Comparison of ENCODE assay signal across 8 mouse cellular contexts in genomic region chr4:140906076-140906826, GRCm38 (mm10). TPM values are rescaled to one million over a fixed set of nuclear protein-coding genes. Genes with fewer than 3 reads are reported as not detected.
DNase-seq lines count a peak whose midpoint lies in the region; ATAC-seq lines count a peak whose summit lies in the region.

TSS of gene Padi2 (plus strand) at chr4:140906344.

- peak; percentile 92 for ATAC-seq in forebrain, embryonic 14.5 days
- ATAC-seq in liver, embryonic 16.5 days (ENCODE audit: low read depth): peak; percentile 66
- ATAC-seq in neural tube, embryonic 11.5 days (ENCODE audit: insufficient read depth, low FRiP score, low TSS enrichment): peak; percentile 74
- ATAC-seq in stomach, embryonic 15.5 days (ENCODE audit: insufficient read depth, low FRiP score, low read depth): peak; percentile 49

- no peak within 1 kb of the TSS; the same call in 1 of the 2 replicates for H3K9ac ChIP-seq in forebrain, embryonic 14.5 days (ENCODE audit: low read length)
- peak within 1 kb of the TSS; percentile 38; the same call in 1 of the 2 replicates for H3K9ac ChIP-seq in liver, embryonic 16.5 days (ENCODE audit: low read depth, low read length)
- peak within 1 kb of the TSS; percentile 35; the same call in 1 of the 2 replicates for H3K9ac ChIP-seq in neural tube, embryonic 11.5 days (ENCODE audit: low read length)
- no peak within 1 kb of the TSS for H3K9ac ChIP-seq in stomach, embryonic 15.5 days

- peak within 1 kb of the TSS; percentile 64 for H3K4me2 ChIP-seq in forebrain, embryonic 14.5 days (ENCODE audit: low read length)
- peak within 1 kb of the TSS; percentile 73 for H3K4me2 ChIP-seq in liver, embryonic 16.5 days (ENCODE audit: low read depth, low read length)
- peak within 1 kb of the TSS; percentile 70 for H3K4me2 ChIP-seq in neural tube, embryonic 11.5 days (ENCODE audit: low read depth)
- H3K4me2 ChIP-seq in stomach, embryonic 15.5 days: peak within 1 kb of the TSS; percentile 73

- intact Hi-C loops in heart, postnatal 10 days (cut with DNase I): no loop called here

- DNase-seq in CD8-positive naive resting alpha-beta T cell, adult 2 months (ENCODE audit: low read depth in 2 of 2, low spot score in 2 of 2): peak; percentile 71 to 82
- peak; percentile 73 for DNase-seq in c-Kit-positive CD71-negative TER-119-negative erythroid progenitor cells, embryonic 14.5 days (ENCODE audit: low read depth)
- peak; percentile 92 for DNase-seq in forebrain, embryonic 14.5 days (ENCODE audit: low spot score)
- peak; percentile 61 to 73 for DNase-seq in heart, postnatal 10 days
- DNase-seq in kidney, postnatal 4 days: peak; percentile 89 to 92
- DNase-seq in neural tube, embryonic 11.5 days (ENCODE audit: low spot score): peak; percentile 90

- peak within 1 kb of the TSS; percentile 29 for H3K4me3 ChIP-seq in forebrain, embryonic 14.5 days (ENCODE audit: low read depth, low read length)
- H3K4me3 ChIP-seq in liver, embryonic 16.5 days (ENCODE audit: low read depth, low read length): peak within 1 kb of the TSS; percentile 55
- H3K4me3 ChIP-seq in neural tube, embryonic 11.5 days (ENCODE audit: low read depth, low read length): peak within 1 kb of the TSS; percentile 28
- H3K4me3 ChIP-seq in stomach, embryonic 15.5 days (replicated peaks): peak within 1 kb of the TSS; percentile 39

- no peaks in the 10 kb centered on the region for H3K36me3 ChIP-seq in forebrain, embryonic 14.5 days (ENCODE audit: control insufficient read depth, insufficient read depth, low read length)
- H3K36me3 ChIP-seq in liver, embryonic 16.5 days (ENCODE audit: control insufficient read depth, insufficient read depth): no peaks in the 10 kb centered on the region
- H3K36me3 ChIP-seq in neural tube, embryonic 11.5 days (ENCODE audit: control insufficient read depth, insufficient read depth, low read length): no peaks in the 10 kb centered on the region
- H3K36me3 ChIP-seq in stomach, embryonic 15.5 days: no peaks in the 10 kb centered on the region

- H3K27me3 ChIP-seq in forebrain, embryonic 14.5 days (replicated peaks; ENCODE audit: control insufficient read depth, insufficient read depth, low read length): peaks cover 18% of the 10 kb centered on the region; the same call in 1 of the 2 replicates
- H3K27me3 ChIP-seq in liver, embryonic 16.5 days (ENCODE audit: control insufficient read depth, insufficient read depth, low read depth, low read length): peaks cover 40% of the 10 kb centered on the region
- peaks cover 10% of the 10 kb centered on the region for H3K27me3 ChIP-seq in neural tube, embryonic 11.5 days (ENCODE audit: control insufficient read depth, insufficient read depth, low read length)
- H3K27me3 ChIP-seq in stomach, embryonic 15.5 days (replicated peaks): peaks cover 18% of the 10 kb centered on the region

- 0 out of 2 replicates have a peak, but pooled peaks cover 2% of the 10 kb centered on the region for H3K4me1 ChIP-seq in forebrain, embryonic 14.5 days (ENCODE audit: control insufficient read depth, insufficient read depth, low read length)
- peaks cover 20% of the 10 kb centered on the region for H3K4me1 ChIP-seq in liver, embryonic 16.5 days (ENCODE audit: control insufficient read depth, low read depth, low read length)
- no peaks in the 10 kb centered on the region for H3K4me1 ChIP-seq in neural tube, embryonic 11.5 days (ENCODE audit: control insufficient read depth, insufficient read depth, low read length)
- H3K4me1 ChIP-seq in stomach, embryonic 15.5 days: peaks cover 19% of the 10 kb centered on the region

- H3K9me3 ChIP-seq in forebrain, embryonic 14.5 days (replicated peaks; ENCODE audit: control insufficient read depth, low read length): no peaks in the 10 kb centered on the region
- H3K9me3 ChIP-seq in liver, embryonic 16.5 days (replicated peaks; ENCODE audit: control insufficient read depth, low read length): no peaks in the 10 kb centered on the region
- no peaks in the 10 kb centered on the region for H3K9me3 ChIP-seq in neural tube, embryonic 11.5 days (ENCODE audit: control insufficient read depth, low read length)
- H3K9me3 ChIP-seq in stomach, embryonic 15.5 days: no peaks in the 10 kb centered on the region

- H3K27ac ChIP-seq in forebrain, embryonic 14.5 days (ENCODE audit: low read depth, low read length): no peak within 1 kb of the TSS
- no peak within 1 kb of the TSS for H3K27ac ChIP-seq in liver, embryonic 16.5 days (ENCODE audit: low read length)
- H3K27ac ChIP-seq in neural tube, embryonic 11.5 days (ENCODE audit: low read depth, low read length): no peak within 1 kb of the TSS
- no peak within 1 kb of the TSS for H3K27ac ChIP-seq in stomach, embryonic 15.5 days

- WGBS in forebrain, embryonic 14.5 days: under 1% methylated on average over 37 of the region's 37 CpGs
- WGBS in liver, embryonic 16.5 days (ENCODE audit: insufficient replicate concordance): 4% methylated on average over 37 of the region's 37 CpGs
- WGBS in neural tube, embryonic 11.5 days: 2% methylated on average over 37 of the region's 37 CpGs
- WGBS in stomach, embryonic 15.5 days: 2% methylated on average over 37 of the region's 37 CpGs

RNA-seq across cellular contexts. Expression of gene Padi2, which starts in this region (rescaled TPM):
- 0.27 and 0.31 TPM in 2 replicates for polyA plus RNA-seq in forebrain, embryonic 14.5 days (2014; fragmentation: Nextera tagmentation; extraction: Ambion mirVana)
- 1 to 10 TPM in 1 of 2 experiments, under 1 TPM in 1; 0.65 to 1.1 TPM for total RNA-seq in heart, postnatal 10 days (2021)
- 1.6 and 1.7 TPM in 2 replicates for polyA plus RNA-seq in liver, embryonic 16.5 days (2015; fragmentation: Nextera tagmentation; extraction: Ambion mirVana)
- polyA plus RNA-seq in neural tube, embryonic 11.5 days (2014; fragmentation: Nextera tagmentation; extraction: Ambion mirVana): 1.1 and 1.7 TPM in 2 replicates
- polyA plus RNA-seq in stomach, embryonic 15.5 days (2015; fragmentation: Nextera tagmentation; extraction: Ambion mirVana): 2.7 and 3.0 TPM in 2 replicates

Comparison
In these comparisons a context has a peak if more than half of its experiments do, and no peak if none do; other contexts are left out.
1. Peak in DNase-seq, ATAC-seq, H3K4me3 ChIP-seq and H3K4me2 ChIP-seq in forebrain, embryonic 14.5 days; RNA of the gene not detected or under 1 TPM.
2. H3K9ac ChIP-seq: peak in liver, embryonic 16.5 days (single experiment) and neural tube, embryonic 11.5 days (single experiment); none in forebrain, embryonic 14.5 days (single experiment) and stomach, embryonic 15.5 days (single experiment).
3. Peak in every context shown above with its lines, with median percentiles within 50 percentile points of each other: DNase-seq, ATAC-seq, H3K4me2 ChIP-seq and H3K4me3 ChIP-seq.